Mouse (Mus musculus) mouse trophoblast stem cell (cell line): ENCODE measurements around the gene Rprd1b.

ENCODE experiments used
- in situ Hi-C, 2 experiments: fragments of 300-500 bp; cut with MseI, MboI; formaldehyde crosslinking; loops; 2 replicates in 1 of 2; 3 replicates in 1 of 2; pipeline ENCODE4 v1.15.1; 2025

Gene Rprd1b

DNA sequence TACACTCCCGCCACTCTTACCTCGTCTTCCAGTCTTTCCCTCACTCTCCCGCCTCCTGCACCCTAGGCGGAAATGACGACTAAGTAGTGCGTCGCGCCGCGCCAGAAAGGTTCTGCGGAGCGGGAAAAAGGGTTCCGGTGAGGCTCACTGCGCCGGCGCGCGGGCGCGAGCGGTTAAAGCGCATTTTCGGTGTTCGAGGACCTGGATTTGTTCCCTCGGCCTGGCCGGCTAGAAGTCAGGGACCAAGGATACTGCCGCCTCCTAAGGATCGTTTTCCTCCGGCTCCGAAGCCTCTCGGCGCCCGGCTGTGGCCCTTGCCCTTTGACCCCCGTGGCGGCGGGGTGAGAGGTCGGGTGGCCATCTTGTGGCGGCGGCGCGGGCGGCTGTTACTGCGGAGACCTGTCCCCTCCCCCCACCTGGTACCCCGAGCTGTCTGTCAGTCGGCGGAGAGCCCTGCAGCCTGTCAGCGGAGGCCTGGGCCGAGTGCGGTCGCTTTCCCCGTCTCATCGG is at the start of gene Rprd1b, which contains the start of gene Tti1:
Gene Rprd1b, plus strand, starts transcription at position 144 of the 510 bp plus-strand sequence.
Gene Tti1, minus strand, starts transcription at position 80 of the 510 bp plus-strand sequence.
- in situ Hi-C loops = no loop called here

DNA sequence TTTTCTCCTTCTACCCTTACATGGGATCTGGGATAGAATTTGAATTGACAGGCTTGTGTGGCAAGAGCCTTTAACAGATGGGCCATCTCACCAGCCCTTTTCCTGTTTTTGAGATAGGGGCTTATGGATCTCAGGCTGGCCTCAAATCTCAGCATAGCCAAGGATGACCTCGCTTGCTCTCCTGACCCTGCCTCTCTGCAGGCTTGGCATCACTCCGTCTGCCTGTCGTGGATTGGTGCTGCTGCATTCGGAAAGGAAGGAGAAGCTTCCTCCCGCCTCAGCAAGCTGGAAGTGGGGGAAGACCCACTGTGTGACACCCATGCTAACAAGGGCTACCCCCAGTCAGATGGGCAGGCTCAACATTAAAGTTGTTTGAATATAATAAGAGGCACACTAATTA is 49.1 kb upstream of the Rprd1b start:
- in situ Hi-C loops = no loop called here

DNA sequence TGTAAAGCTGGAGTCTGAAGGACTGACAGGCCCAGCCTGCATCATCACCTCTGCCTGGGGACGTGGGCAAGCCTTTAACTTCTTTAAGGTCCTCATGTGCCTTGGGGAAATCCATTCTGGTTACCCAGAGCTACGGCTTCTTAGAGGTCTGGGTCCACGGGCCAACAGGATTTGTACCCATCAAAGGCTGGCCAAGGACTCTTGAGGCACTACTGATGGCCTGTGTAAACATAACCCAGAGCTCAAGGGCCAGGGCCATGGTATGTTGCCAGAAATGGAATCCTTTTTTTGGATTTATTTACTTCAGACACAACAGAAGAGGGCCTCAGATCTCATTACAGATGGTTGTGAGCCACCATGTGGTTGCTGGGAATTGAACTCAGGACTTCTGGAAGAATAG is 45.6 kb upstream of the Rprd1b start:
- in situ Hi-C loops = no loop called here

DNA sequence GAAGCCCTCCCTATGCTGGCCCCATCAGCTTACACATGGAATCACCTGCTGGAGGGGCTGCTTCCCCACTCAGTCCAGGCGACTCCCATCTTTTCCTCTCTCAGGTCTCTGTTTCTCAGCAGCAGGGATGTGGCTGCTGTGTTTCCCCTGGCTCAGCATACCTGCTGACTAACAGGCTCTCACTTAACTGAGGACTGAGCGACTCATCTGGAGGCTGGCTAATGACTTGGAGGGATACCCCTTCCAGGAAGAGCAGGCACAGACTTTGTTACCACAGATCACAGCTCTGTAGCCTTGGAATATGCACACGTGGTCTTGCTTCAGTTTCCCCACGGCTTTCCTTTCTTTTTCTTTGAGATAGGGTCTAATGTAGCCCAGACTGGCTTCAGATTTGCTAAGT is 45.0 kb upstream of the Rprd1b start:
- in situ Hi-C loops = no loop called here

DNA sequence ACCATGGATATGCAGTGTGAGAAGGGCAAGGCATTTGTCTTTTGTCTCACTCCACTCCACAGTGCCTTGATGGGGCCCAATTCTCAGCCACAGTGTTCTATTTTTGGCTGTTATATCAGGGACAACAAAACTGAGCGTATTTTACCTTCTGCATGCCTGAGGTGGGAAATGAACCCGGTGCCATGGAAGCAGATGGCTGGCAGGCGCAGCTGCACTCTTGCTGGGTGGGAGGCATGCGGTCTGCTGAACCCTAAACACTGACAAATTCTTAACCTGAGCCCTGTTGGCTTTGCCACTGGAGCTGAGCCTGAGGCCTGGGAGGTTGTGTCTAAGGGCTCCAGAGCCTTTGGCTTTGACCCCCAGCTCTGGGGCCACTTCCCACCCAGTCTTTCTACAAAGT is 42.7 kb upstream of the Rprd1b start:
- in situ Hi-C loops = no loop called here

DNA sequence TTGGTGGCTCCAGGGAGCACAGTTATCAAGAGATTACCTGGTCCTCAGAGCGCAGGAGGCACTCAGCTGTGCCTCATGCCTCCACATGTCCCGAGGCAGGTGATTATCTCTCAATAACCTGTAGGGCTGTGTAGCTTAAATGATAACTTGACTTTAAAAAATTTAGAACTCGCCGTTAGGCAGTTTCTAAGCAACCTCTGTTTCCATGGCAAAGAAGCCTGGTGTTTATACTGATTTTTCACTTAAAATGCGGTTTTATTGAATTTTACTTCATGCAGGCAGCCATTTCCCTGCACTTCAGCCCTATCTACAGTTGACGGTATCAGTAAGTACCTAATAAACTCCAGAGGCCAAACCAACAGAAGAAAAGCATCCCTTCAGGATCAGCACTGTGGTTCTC is 42.1 kb upstream of the Rprd1b start:
- in situ Hi-C loops = no loop called here

DNA sequence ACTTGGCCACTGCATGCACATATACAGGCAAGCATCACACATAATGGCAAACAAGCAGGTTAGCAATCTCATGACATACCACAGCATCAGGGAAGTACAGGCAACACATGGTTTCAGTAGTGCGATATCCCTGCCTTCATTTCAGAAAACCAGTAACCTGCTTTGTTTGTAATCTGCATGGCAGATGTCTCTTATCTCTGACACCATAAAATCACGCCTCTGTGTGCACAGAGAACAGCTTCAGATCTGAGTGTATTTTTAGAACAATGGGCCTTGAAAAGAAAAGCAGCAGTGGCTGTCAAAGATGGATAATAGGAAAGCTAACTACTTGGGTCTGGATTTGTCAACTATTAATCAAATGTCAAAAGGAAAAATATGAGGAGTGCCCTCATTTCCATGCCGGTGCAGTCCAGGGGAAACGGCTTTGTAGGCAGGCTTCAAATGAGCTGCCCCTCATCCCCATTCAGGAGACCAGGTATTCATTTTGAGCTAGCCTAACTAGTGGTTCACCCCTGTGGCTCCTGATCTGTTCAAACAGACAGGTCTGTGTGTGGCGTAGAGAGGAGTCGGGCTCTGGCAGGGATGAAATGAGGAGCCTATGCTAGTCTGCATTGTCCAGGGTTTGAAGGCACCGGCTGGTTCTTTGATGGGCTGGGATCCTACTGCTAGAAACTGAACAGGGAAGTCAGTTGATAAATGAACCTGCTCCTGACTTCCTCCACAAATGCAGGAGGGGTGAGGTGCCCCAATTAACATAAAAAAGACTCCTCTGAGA is 39.7 kb upstream of the Rprd1b start:
- in situ Hi-C loops = no loop called here

DNA sequence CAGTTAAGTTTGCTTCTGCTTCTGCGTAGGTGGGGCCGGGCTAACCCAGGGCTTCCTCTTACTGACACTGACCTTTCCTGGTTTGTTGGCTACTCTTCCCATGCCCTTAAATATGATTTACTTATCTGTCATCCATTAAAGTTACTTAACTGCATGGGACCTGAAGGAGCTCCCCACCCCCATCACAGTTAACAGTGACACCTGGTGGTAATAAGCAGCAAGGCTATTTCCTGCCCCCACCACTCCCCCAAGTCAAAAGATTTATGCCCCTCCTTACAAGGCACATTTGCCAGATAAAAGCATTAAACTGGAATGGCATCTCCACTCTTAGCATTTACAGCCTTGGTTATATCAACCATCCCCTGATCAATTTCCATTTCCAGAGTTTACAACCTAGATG is 38.4 kb upstream of the Rprd1b start:
- in situ Hi-C loops = no loop called here

DNA sequence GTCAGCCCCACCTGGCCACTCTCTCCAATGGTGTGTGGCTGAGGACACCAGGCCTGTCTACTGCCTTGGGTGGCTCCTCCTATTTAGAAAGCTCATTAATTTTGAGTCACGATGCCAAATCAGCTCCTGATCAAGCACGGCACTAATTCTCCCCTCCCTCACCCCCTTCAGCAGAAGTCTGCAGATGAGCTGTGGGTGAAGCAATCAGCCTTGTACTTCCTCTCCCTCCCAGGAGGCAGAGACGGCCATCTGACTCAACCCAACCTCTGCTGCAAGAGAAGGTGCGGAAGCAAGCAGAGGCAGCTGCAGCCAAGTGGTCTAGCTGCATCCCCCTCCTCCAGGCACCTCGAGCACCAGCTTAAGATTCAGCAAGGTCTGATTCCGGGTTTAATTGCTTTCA is 37.3 kb upstream of the Rprd1b start:
- in situ Hi-C loops = no loop called here

DNA sequence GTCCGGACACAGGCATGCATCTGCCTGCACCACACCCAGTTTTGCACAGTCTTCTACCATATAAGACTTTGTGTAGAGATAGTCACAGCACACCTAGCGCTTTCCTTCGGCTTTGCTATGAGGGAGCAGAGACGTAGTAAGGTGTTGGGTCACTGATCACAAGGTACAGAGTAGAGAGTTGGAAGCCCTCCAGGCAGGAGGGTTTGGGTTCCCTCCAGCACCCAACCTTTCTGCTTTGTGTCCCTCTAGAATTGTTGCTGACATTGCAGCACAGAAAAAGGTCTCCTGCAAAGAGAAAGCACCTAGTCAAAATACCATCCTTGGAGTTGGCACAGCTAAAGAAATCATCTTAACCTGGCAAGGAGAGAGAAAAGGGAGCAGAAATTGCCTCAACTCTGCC is 35.8 kb upstream of the Rprd1b start:
- in situ Hi-C loops = no loop called here

DNA sequence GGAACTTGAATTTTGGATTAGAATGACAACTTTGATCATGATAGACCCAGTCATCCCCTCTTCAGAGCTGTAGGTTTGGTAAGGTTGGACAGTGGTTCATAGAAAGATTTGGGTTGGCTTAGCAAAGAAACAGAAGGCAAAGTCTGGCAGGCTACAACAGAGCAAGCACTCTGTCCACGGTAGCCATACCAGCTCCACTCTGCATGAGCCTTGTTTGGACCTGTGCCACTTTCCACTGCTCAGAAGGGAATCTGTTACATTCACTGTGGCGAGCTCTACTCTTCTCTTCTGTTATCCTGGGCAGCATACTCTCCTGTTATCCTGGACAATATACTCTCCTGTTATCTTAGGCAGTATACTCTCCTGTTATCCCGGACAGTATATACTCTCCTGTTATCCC is 29.5 kb upstream of the Rprd1b start:
- in situ Hi-C loops = no loop called here

DNA sequence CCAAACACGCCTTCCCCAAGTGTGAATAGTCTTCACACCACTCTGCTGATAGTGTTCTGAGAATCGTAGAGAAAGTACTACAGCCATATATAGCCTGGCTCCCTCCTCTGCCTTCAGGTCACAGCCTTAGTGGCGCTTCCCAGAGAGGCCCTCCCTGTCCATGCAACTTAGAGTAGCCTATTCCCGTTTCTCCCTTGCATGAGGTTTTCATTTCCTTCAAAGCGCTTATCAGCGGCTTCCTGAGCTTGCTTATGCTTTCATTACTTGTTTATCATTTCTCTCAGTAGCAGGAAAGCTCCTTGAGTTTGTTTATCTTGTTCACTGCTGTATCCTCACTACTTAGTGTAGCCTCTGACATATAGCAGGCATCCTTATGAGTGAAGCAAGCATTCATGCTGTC is 23.7 kb upstream of the Rprd1b start:
- in situ Hi-C loops = no loop called here

DNA sequence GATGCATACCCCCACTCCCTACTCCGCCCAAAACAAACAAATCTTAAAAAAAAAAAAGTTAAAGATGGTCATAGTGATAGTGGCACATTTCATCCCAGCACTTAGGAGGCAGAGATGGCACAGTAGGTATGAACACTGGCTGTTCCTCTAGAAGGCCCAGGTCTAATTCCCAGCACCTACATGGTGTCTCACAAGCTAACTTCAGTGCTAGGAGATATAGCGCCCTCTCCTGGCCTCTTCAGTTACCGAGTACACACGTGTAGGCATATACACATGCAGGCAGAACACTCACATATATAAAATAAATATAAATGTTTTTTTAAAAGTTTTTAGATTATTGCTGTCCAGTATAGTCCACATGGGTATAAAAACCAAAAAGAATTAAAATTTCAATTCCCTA is 22.7 kb upstream of the Rprd1b start:
- in situ Hi-C loops = no loop called here

DNA sequence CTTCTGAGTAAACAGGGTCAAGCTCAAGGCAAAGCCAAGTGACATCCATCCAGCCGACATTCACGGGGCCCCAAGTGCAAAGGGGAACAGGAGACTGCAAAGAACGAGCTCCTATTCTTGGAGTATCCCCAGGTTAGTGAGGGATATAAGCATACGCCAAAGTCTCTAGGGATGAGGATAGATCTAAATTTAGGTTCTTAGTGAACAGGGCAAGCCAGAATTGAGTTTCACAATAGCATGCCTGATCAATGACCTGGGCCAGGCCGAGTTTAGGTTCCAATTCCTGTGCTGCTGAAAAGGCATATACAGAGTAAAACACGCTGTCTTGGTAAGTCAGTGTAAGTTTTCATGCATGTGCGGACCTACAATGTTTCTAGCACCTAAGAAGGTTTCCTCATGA is 18.9 kb upstream of the Rprd1b start:
- in situ Hi-C loops = no loop called here

DNA sequence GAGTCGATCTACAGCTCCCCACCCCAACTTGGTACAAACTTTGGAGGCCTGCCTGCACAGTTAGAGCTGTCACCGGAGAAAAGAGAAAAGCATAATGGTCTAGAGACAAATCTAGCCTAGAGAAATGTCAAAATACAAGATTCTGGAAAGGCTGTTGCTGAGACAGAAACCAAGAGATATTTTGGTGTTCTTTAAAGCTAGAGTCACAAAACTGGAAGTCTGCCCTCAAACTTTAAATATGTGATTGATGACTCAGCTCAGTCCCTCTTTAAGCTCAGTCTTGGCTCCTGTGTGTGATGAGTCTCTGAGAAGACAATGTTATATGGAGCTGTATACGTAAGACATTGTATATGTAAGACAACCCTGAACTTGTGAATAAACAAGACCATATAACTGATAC is 15.7 kb upstream of the Rprd1b start:
- in situ Hi-C loops = no loop called here

DNA sequence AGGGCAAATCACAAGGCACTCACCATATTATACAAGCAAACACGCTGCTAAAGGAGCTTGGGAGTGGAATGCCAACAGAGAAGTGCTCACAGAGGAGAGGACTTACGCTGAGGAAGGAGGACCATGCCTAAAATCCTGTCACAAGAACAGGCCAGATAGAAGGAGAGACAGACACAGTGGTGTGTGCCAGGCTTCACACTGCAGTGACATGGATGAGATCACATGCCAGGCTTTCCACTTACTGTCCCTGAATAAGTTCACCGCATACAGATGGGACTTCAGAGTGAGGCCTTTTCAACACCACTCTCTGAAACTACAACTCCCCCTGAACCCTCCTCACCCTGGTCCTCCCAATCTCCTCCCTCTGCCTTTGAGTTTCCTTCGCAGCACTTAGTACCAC is 11.0 kb upstream of the Rprd1b start:
- in situ Hi-C loops = no loop called here

DNA sequence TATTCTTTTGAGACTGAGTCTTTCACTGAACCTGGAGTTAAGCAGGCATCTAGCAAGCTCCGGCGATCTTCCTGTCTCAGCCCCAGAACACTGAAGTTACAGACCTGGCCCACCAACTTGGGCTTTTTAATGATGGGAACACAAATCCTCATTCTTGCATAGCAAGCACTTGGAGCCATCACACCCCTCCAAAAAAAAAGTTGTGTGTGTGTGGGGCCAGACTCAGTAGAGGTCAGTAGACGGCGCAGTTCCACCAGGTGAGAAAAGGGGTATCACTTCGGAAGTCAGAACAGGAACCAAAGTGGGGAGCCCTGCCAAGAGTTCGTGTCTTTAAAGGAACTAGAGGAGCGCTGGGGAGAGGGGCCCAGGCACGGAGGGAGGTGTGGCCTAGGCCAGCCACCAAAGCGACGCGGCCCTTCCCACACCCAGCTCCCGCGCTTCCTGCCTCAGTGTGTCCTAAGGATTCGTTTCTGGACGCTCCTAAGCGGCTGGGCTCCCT is 393 bp upstream of the Rprd1b start:
- in situ Hi-C loops = no loop called here

DNA sequence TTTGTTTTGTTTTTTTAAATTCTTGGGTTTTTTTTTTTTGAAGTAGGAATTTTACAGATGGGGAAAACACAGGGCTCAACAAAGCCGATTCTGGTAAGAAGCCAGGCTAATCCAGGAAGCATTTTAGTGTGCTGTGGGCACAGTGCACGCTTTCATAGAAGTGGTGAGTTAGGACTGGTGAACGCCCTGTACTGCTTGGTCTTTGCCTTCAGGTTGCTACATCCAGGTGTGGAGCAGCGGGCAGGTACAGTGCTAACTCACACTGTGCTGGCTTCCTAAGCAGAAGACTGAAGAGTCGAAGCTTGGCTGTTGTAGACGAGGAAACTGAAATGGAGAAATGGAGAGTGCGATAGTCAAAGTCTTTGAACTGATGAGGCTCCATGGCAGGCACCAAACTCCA is 1.7 kb downstream of the Rprd1b start:
- in situ Hi-C loops = no loop called here

DNA sequence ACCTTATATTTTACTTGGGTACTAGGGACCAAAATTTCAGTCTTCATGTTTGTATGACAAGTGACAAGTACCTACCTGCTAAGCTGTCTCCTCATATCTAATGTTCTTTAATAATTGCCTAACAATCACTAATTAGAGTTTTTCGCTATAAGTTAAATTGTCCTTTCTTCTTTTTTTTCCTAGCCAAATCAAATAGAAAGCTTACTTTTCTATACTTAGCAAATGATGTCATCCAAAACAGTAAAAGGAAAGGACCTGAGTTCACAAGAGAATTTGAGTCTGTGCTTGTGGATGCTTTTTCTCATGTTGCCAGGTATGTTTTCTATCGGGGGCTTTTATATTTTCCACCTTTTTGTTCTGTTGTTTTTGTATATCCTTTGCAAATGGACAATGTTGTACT is 7.5 kb downstream of the Rprd1b start:
- in situ Hi-C loops = no loop called here

DNA sequence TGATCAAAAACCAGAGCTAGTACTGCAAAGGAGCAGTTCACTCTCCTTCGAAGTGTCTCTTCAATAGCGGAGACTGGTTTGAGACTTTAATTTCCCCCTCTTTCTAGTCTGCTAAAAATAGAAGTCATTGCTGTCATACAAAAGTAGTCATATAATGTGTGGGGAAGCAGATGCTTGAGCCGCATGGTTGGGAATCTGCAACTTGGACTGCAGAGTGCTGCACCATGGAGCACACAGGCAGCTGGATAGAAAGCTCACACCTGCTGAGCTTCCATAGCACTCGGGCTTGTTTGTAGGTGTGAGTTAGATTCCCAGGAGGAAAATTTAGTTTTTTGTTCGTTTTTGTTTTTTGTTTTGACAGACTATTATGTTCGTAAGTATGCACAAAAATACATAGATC is 8.1 kb downstream of the Rprd1b start:
- in situ Hi-C loops = no loop called here

DNA sequence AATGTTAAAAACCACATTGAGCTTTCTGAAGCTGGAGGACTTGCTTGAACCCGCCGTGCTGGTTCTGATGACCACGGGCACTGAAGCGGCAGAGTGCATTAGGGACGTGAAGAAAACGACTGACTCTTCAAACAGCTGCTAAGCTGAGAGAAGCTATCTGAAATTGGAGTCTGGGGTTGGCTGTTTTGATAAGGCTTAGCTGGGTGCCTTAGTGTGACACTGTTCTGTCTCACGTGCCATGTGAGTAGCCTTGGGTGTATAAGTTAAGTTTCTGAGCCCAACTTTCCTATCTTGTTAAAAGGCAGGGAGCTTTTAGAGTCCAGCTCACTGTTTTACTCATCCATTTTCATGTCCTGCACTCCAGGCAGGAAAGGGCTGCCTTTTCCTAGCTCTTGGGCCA is 8.7 kb downstream of the Rprd1b start:
- in situ Hi-C loops = no loop called here

DNA sequence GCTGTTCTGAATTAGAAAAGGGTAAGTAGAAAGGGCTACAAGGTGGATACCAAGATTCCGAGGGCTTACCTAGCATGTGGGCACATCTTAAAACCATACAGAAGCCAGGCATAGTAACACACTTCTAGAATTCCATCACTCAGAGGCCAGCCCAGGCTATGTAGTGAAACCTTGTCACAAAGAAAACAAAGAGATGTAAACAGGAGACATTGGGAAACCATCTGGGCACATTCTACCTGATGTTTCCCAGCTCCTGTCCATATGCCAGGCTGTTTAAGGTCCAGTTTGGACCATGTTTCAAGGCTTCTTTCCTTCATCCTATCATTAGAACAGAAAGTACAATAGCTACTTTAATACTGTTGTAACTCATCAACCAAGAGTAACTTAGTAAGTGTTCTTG is 9.3 kb downstream of the Rprd1b start:
- in situ Hi-C loops = no loop called here

DNA sequence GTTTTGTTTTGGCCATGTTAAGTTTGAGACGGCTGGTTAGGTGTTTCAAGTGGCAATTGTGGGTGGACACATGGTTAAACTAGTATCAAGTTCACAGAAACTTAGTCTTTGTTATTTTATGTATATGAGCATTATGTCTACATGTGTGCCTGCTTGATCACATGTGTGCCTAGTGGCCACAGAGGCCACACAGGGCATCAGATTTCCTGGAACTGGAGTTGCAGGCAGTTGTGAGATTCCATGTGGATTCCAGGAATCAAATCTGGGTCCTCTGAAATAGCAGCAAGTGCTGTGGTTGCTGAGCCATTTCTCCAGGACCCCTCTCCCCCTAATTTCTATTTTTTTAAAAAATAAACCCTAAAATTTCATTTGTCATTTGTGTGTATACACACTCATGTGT is 11.4 kb downstream of the Rprd1b start:
- in situ Hi-C loops = loop anchor here in 1 of 2 experiments (10.0 kb wide), 1 partner anchor 165 kb away; no protein-coding TSS in a partner anchor
